In the genomic region with DNA sequence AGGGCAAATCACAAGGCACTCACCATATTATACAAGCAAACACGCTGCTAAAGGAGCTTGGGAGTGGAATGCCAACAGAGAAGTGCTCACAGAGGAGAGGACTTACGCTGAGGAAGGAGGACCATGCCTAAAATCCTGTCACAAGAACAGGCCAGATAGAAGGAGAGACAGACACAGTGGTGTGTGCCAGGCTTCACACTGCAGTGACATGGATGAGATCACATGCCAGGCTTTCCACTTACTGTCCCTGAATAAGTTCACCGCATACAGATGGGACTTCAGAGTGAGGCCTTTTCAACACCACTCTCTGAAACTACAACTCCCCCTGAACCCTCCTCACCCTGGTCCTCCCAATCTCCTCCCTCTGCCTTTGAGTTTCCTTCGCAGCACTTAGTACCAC, we compare ENCODE assay signal across 23 mouse cellular contexts. TPM values are rescaled to one million over a fixed set of nuclear protein-coding genes. Genes with fewer than 3 reads are reported as not detected.
A peak's percentile ranks its signal among the peaks of the same experiment; 100 is the strongest.
DNase-seq lines count a peak whose midpoint lies in the region; ATAC-seq and TF ChIP-seq lines count a peak whose summit lies in the region.
"Had no signal": no experiment of that assay in that cellular context is flagged by ENCODE, and none has a peak within 500 bp of the region (broad histone marks: within the 10 kb centered on the region; RNA-seq: fewer than 3 reads in every experiment).

No protein-coding gene starts in this region.

- no peak overlapping the region for H3K4me2 ChIP-seq in heart, embryonic 12.5 days
- H3K4me2 ChIP-seq: embryonic facial prominence, embryonic 12.5 days; embryonic facial prominence, embryonic 15.5 days; hindbrain, embryonic 12.5 days; hindbrain, embryonic 15.5 days had no signal

- H3K36me3 ChIP-seq in heart, adult 2 months (ENCODE audit: control insufficient read depth, insufficient read depth, low read length): no peaks in the 10 kb centered on the region; the same call in 1 of the 2 replicates
- H3K36me3 ChIP-seq in heart, embryonic 12.5 days: no peaks in the 10 kb centered on the region
- H3K36me3 ChIP-seq in testis, adult 2 months (ENCODE audit: control insufficient read depth, insufficient read depth, low read length): no peaks in the 10 kb centered on the region
- H3K36me3 ChIP-seq: embryonic facial prominence, embryonic 12.5 days; hindbrain, embryonic 12.5 days; hindbrain, embryonic 15.5 days had no signal

- no peak overlapping the region for H3K4me3 ChIP-seq in heart, adult 2 months
- no peak overlapping the region for H3K4me3 ChIP-seq in heart, embryonic 12.5 days
- no peak overlapping the region for H3K4me3 ChIP-seq in testis, adult 2 months (ENCODE audit: control insufficient read depth, low read depth, low read length)
- H3K4me3 ChIP-seq: embryonic facial prominence, embryonic 12.5 days; embryonic facial prominence, embryonic 15.5 days; gastrocnemius, adult 2 months; hindbrain, embryonic 12.5 days; hindbrain, embryonic 15.5 days had no signal

- intact Hi-C loops in heart, adult 2 months (cut with DNase I): no loop called here
- intact Hi-C loops in heart, postnatal 10 days (cut with DNase I): no loop called here

- no peaks in the 10 kb centered on the region; the same call in 1 of the 2 replicates for H3K4me1 ChIP-seq in heart, adult 2 months (ENCODE audit: control insufficient read depth, insufficient read depth, low read length)
- no peaks in the 10 kb centered on the region for H3K4me1 ChIP-seq in heart, embryonic 12.5 days (replicated peaks)
- no peaks in the 10 kb centered on the region for H3K4me1 ChIP-seq in testis, adult 2 months (ENCODE audit: control insufficient read depth, insufficient read depth, low read length)
- H3K4me1 ChIP-seq: embryonic facial prominence, embryonic 12.5 days; embryonic facial prominence, embryonic 15.5 days; hindbrain, embryonic 12.5 days; hindbrain, embryonic 15.5 days had no signal

- no peaks in the 10 kb centered on the region for H3K9me3 ChIP-seq in heart, embryonic 12.5 days (replicated peaks)
- H3K9me3 ChIP-seq: embryonic facial prominence, embryonic 12.5 days; embryonic facial prominence, embryonic 15.5 days; hindbrain, embryonic 12.5 days; hindbrain, embryonic 15.5 days had no signal

- no peak for ATAC-seq in heart, embryonic 12.5 days (ENCODE audit: insufficient number of reproducible peaks, low FRiP score)
- ATAC-seq: CD4-positive, CD25-positive, alpha-beta regulatory T cell, adult 4 months; forebrain, embryonic 14.5 days; forebrain, postnatal 0 days; intestine, postnatal 0 days had no signal

- peak overlapping the region; percentile 38 for H3K27ac ChIP-seq in heart, adult 2 months
- no peak overlapping the region for H3K27ac ChIP-seq in heart, embryonic 12.5 days (ENCODE audit: poor library complexity, severe bottlenecking)
- H3K27ac ChIP-seq in testis, adult 2 months (ENCODE audit: control insufficient read depth, insufficient read depth, low read depth, low read length): peak overlapping the region; percentile 13; the same call in 1 of the 2 replicates
- H3K27ac ChIP-seq: embryonic facial prominence, embryonic 12.5 days; embryonic facial prominence, embryonic 15.5 days; gastrocnemius, adult 2 months; hindbrain, embryonic 12.5 days; hindbrain, embryonic 15.5 days had no signal

- TF ChIP-seq CTCF in heart, adult 2 months (IDR thresholded peaks at IDR 0.05): no peak
- TF ChIP-seq CTCF in testis, adult 2 months (IDR thresholded peaks at IDR 0.05; ENCODE audit: control insufficient read depth, insufficient read depth, insufficient replicate concordance, low read depth, low read length): no peak

- no peaks in the 10 kb centered on the region; the same call in 1 of the 2 replicates for H3K79me2 ChIP-seq in heart, adult 2 months (replicated peaks; ENCODE audit: control insufficient read depth, insufficient read depth, low read length)

- H3K9ac ChIP-seq in heart, adult 2 months (ENCODE audit: low read depth, low read length): no peak overlapping the region
- H3K9ac ChIP-seq in heart, embryonic 12.5 days: no peak overlapping the region
- H3K9ac ChIP-seq: embryonic facial prominence, embryonic 12.5 days; embryonic facial prominence, embryonic 15.5 days; forebrain, postnatal 0 days; hindbrain, embryonic 12.5 days; hindbrain, embryonic 15.5 days had no signal

- TF ChIP-seq EP300 in heart, adult 2 months (IDR thresholded peaks at IDR 0.05; ENCODE audit: insufficient read depth, low read depth, low read length): 0 out of 2 replicates have a peak, but pooled peaks have one; percentile 58

- WGBS in heart, adult 2 months: 66% methylated on average over 4 of the region's 4 CpGs
- 72% methylated on average over 4 of the region's 4 CpGs for WGBS in heart, embryonic 12.5 days

- peak; percentile 9 for DNase-seq in adrenal gland, postnatal 14 days
- DNase-seq in adrenal gland, postnatal 4 days (ENCODE audit: low spot score in 2 of 2): no peak
- DNase-seq in heart, adult 2 months: peak in 1 of 2 experiments; percentile 26
- no peak for DNase-seq in heart, postnatal 4 days
- peak; percentile 12 to 31 for DNase-seq in heart, postnatal 10 days
- DNase-seq in testis, postnatal 10 days (ENCODE audit: low spot score): no peak
- DNase-seq: cerebellum, adult 11 months; cerebellum, adult 2 months; cerebellum, adult 9-11 months; cerebellum, postnatal 25 days; forebrain, postnatal 0 days; gastrocnemius, adult 2 months; gastrocnemius, postnatal 14 days; kidney, adult 2 months had no signal

- no peaks in the 10 kb centered on the region for H3K27me3 ChIP-seq in heart, adult 2 months (ENCODE audit: control insufficient read depth, insufficient read depth, low read length)
- no peaks in the 10 kb centered on the region for H3K27me3 ChIP-seq in heart, embryonic 12.5 days (replicated peaks)
- no peaks in the 10 kb centered on the region for H3K27me3 ChIP-seq in testis, adult 2 months (ENCODE audit: control insufficient read depth, insufficient read depth, low read length)
- H3K27me3 ChIP-seq: embryonic facial prominence, embryonic 12.5 days; embryonic facial prominence, embryonic 15.5 days; hindbrain, embryonic 12.5 days; hindbrain, embryonic 15.5 days had no signal

- TF ChIP-seq POLR2A in heart, adult 2 months (IDR thresholded peaks at IDR 0.05; ENCODE audit: insufficient read depth, low read depth, low read length): no peak
- TF ChIP-seq POLR2A in testis, adult 2 months (IDR thresholded peaks at IDR 0.05; ENCODE audit: control insufficient read depth, low read depth, low read length): no peak

RNA-seq across cellular contexts. Expression of gene Tti1, which starts 10.9 kb away (rescaled TPM):
- total RNA-seq in adrenal gland, postnatal 14 days (2021): 20.9 and 21.4 TPM in 2 replicates
- 10 to 100 TPM; 26.9 to 27.7 TPM for total RNA-seq in adrenal gland, postnatal 4 days (2021)
- 10 to 100 TPM; 24.3 to 25.3 TPM for total RNA-seq in heart, adult 2 months (2021)
- polyA plus RNA-seq in heart, adult 2 months (2012; rRNA removed): 17.3 and 25.9 TPM in 2 replicates
- total RNA-seq in heart, postnatal 4 days (2021): 10 to 100 TPM; 25.2 to 27.4 TPM
- total RNA-seq in heart, postnatal 10 days (2021): 10 to 100 TPM; 21.3 to 26.1 TPM
- polyA plus RNA-seq in heart, embryonic 12.5 days (2016; fragmentation: Nextera tagmentation; extraction: Ambion mirVana): 28.1 and 30.3 TPM in 2 replicates
- 17.7 and 17.9 TPM in 2 replicates for polyA plus RNA-seq in testis, adult 2 months (2012; rRNA removed)

RNA-seq across cellular contexts. Expression of gene Rprd1b, which starts 11.0 kb away (rescaled TPM):
- 31.5 and 31.9 TPM in 2 replicates for total RNA-seq in adrenal gland, postnatal 14 days (2021)
- total RNA-seq in adrenal gland, postnatal 4 days (2021): 10 to 100 TPM; 40.2 to 45.1 TPM
- 10 to 100 TPM; 32.9 to 33.5 TPM for total RNA-seq in heart, adult 2 months (2021)
- polyA plus RNA-seq in heart, adult 2 months (2012; rRNA removed): 15.9 and 20.8 TPM in 2 replicates
- total RNA-seq in heart, postnatal 4 days (2021): 10 to 100 TPM; 29.0 to 36.3 TPM
- total RNA-seq in heart, postnatal 10 days (2021): 10 to 100 TPM; 30.0 to 32.4 TPM
- polyA plus RNA-seq in heart, embryonic 12.5 days (2016; fragmentation: Nextera tagmentation; extraction: Ambion mirVana): 32.4 and 36.8 TPM in 2 replicates
- polyA plus RNA-seq in testis, adult 2 months (2012; rRNA removed): 7.2 and 7.3 TPM in 2 replicates

Comparison
In these comparisons a context has a peak if more than half of its experiments do, and no peak if none do; other contexts are left out.
1. DNase-seq: peak in adrenal gland, postnatal 14 days (single experiment) and heart, postnatal 10 days (2 of 2); none in adrenal gland, postnatal 4 days (0 of 2), heart, postnatal 4 days (single experiment) and testis, postnatal 10 days (single experiment).